Mouse (Mus musculus): ENCODE measurements around the gene Mprip. TPM values are rescaled to one million over a fixed set of nuclear protein-coding genes. Genes with fewer than 3 reads are reported as not detected.
A peak's percentile ranks its signal among the peaks of the same experiment; 100 is the strongest.

The Mprip gene
- polyA plus RNA-seq, 1 experiment from 2014 or later = 71.5 TPM

DNA sequence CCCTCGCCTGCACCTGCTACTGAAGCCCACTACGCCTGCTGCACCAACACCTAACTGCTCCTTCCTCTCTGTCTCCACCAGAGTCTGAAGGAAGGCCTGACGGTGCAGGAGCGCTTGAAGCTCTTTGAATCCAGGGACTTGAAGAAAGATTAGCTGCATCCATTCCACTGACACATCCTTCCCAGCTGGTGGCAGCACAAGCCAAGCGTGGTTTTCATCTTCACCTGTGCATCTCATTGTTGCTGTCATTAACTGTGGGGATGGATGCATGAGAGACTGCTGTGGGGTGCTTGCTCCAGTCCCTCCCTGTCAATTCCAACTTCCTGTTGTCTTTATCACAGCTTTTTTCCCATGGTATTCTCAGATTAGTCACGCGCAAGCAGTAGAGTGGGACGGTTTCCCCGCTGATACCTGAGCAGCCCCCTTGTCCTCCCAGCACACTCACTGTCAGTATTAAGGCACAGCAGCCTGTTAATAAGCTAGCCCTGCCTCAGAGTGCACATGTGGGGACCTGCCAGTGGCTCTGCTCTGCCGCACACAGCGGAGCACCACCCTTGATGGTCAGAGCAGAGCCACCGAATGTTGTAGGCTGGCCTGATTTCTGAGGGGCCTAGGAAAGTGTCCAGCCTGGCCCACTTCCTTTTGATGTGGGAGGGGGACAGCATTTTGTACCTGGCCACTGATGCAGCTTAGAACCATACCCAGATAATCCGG, 114.5 kb downstream of the Mprip start:
- Histone ChIP-seq H3K4me3 (replicated peaks; ENCODE audit: low read length) (no peak overlapping the region), H3K27me3 (ENCODE audit: control insufficient read depth, insufficient read depth, low read length) (no peaks in the 10 kb centered on the region), H3K9me3 (ENCODE audit: control insufficient read depth, low read length) (no peaks in the 10 kb centered on the region), H3K36me3 (replicated peaks; ENCODE audit: control insufficient read depth, insufficient read depth) (peaks cover 89% of the 10 kb centered on the region), H3K4me2 (replicated peaks) (no peak overlapping the region), H3K9ac (no peak overlapping the region), H3K27ac (no peak overlapping the region), H3K4me1 (replicated peaks; ENCODE audit: control insufficient read depth, insufficient read depth, low read length) (no peaks in the 10 kb centered on the region)
- DNase-seq (ENCODE audit: low spot score) (no peak), ATAC-seq (ENCODE audit: low FRiP score) (no peak)
- WGBS = 85% methylated on average over 13 of the region's 13 CpGs

DNA sequence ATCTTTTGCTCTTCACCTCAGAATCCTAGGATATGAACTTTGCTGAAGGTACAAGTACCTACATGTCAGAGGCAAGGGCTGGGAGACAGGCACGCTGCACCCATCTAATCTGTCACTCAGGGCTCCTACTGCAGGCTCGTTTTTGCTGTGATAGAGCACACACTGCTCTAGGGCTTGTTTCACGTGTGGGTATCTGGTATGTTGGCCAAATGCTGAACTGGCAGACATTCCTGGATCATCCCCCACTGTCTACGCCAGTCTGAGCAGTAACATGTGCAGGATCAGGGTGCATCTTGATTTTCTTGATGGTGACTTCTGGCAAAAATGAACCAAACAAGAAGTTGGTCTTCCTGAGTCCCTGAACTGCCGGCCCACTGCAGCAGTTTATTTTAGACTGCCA, 116.2 kb downstream of the Mprip start:
- Histone ChIP-seq H3K4me1 (replicated peaks; ENCODE audit: control insufficient read depth, insufficient read depth, low read length) (no peaks in the 10 kb centered on the region), H3K9me3 (ENCODE audit: control insufficient read depth, low read length) (no peaks in the 10 kb centered on the region), H3K36me3 (replicated peaks; ENCODE audit: control insufficient read depth, insufficient read depth) (peaks cover 72% of the 10 kb centered on the region), H3K4me3 (replicated peaks; ENCODE audit: low read length) (no peak overlapping the region), H3K27ac (no peak overlapping the region), H3K4me2 (replicated peaks) (no peak overlapping the region), H3K9ac (no peak overlapping the region), H3K27me3 (ENCODE audit: control insufficient read depth, insufficient read depth, low read length) (no peaks in the 10 kb centered on the region)
- WGBS = 93% methylated on average over 5 of the region's 5 CpGs
- ATAC-seq (ENCODE audit: low FRiP score) (no peak), DNase-seq (ENCODE audit: low spot score) (no peak)

DNA sequence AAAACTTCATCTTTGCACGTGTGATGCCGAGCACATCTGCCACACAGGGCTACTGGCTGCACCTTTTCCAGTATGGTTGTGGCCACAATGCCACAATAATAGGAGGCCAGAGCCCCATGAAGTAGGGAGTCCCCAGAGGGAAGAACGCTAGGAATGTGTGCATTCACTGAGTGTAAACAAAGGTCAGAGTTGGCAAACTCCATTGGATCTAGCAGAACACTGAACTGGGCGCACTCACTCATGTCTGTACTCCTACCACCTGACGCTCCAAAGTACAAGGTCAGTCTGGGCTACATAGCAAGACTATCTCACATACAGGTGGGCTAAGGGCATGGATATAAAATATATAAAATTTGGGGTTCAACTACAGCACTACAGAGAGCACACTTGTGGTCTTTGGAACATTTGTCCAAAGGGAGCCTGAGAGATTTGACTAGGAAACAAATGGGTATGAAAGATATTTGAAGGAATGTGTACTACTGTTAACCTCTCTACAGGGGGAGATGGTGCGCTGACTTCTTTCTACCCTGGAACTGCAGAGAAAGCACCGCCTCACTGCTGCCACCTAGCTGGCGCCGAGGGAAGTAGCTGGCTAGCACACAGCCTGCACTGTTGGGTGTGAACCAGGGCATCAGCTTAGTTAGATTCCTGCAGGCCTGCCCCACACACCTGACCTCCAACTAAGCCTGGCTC, 117.2 kb downstream of the Mprip start:
- ATAC-seq (ENCODE audit: low FRiP score) (no peak), DNase-seq (ENCODE audit: low spot score) (peak; percentile 62)
- 58% methylated on average over 9 of the region's 9 CpGs for WGBS
- Histone ChIP-seq H3K9ac (no peak overlapping the region), H3K27ac (no peak overlapping the region), H3K9me3 (ENCODE audit: control insufficient read depth, low read length) (no peaks in the 10 kb centered on the region), H3K27me3 (ENCODE audit: control insufficient read depth, insufficient read depth, low read length) (no peaks in the 10 kb centered on the region), H3K4me3 (replicated peaks; ENCODE audit: low read length) (no peak overlapping the region), H3K36me3 (replicated peaks; ENCODE audit: control insufficient read depth, insufficient read depth) (peaks cover 61% of the 10 kb centered on the region), H3K4me2 (replicated peaks) (no peak overlapping the region), H3K4me1 (replicated peaks; ENCODE audit: control insufficient read depth, insufficient read depth, low read length) (no peaks in the 10 kb centered on the region)

DNA sequence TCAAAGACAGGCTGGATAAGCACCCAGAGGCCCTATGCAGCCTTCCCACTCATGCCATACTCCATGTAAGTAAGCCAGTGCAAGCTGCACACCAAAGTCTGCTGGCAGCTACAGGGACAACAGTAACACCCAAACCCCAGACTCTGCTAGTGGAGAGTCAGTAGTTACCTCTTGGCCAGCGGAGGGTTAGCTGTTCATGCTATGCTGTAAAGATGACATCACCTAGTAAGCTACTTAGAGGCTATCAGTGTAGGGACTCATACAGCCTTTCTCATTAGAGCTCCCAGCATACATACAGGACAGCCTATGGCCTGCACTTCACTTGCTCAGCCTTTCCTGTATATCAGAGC, 117.7 kb downstream of the Mprip start:
- ATAC-seq (ENCODE audit: low FRiP score) (no peak), DNase-seq (ENCODE audit: low spot score) (no peak)
- Histone ChIP-seq H3K27me3 (ENCODE audit: control insufficient read depth, insufficient read depth, low read length) (no peaks in the 10 kb centered on the region), H3K27ac (no peak overlapping the region), H3K9me3 (ENCODE audit: control insufficient read depth, low read length) (no peaks in the 10 kb centered on the region), H3K36me3 (replicated peaks; ENCODE audit: control insufficient read depth, insufficient read depth) (peaks cover 56% of the 10 kb centered on the region), H3K4me2 (replicated peaks) (no peak overlapping the region), H3K4me1 (replicated peaks; ENCODE audit: control insufficient read depth, insufficient read depth, low read length) (no peaks in the 10 kb centered on the region), H3K9ac (no peak overlapping the region), H3K4me3 (replicated peaks; ENCODE audit: low read length) (no peak overlapping the region)
- 94% methylated on average over 1 of the region's 1 CpGs for WGBS

DNA sequence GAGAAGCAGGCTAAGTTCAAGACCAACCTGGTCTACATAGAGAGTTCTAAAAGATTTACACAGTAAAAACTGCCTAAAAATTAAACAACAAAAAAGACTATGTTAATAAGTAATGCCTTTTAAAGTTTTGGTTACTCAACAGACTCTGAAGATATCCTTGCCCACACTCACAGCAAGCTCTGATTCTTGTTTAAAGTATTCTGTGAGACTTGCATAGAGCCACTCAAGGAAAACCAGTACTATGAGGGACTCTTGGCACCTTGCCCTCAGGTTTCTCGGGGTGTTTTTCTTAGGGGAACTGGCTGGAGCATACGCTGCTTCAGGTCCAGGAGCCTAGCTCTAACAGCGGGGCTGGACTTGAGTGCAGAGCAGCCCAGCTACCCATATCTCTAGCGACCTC, 118.3 kb downstream of the Mprip start:
- Histone ChIP-seq H3K4me2 (replicated peaks) (no peak overlapping the region), H3K4me3 (replicated peaks; ENCODE audit: low read length) (no peak overlapping the region), H3K9me3 (ENCODE audit: control insufficient read depth, low read length) (no peaks in the 10 kb centered on the region), H3K9ac (no peak overlapping the region), H3K27ac (no peak overlapping the region), H3K36me3 (replicated peaks; ENCODE audit: control insufficient read depth, insufficient read depth) (peaks cover 51% of the 10 kb centered on the region), H3K4me1 (replicated peaks; ENCODE audit: control insufficient read depth, insufficient read depth, low read length) (no peaks in the 10 kb centered on the region), H3K27me3 (ENCODE audit: control insufficient read depth, insufficient read depth, low read length) (no peaks in the 10 kb centered on the region)
- ATAC-seq (ENCODE audit: low FRiP score) (no peak), DNase-seq (ENCODE audit: low spot score) (no peak)
- WGBS = 88% methylated on average over 4 of the region's 4 CpGs

DNA sequence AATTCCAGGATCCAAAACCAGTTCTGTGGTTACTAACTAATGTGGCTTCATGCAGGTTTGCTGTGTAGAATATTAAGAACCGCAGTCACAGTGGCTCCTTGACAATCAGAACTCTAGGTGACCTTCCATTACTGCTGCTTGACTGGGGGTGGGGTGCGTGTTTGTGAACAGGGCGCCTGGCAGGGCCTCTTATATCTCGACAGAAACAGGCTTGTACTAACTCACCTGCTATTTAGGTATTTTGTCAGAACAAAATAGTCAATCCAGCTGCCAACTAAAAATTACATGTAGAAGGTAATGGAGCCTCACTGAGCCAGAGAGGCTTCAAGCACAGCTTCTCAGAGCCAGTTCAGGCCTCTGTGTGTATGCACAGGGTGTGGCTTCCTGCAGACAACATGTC, 119.1 kb downstream of the Mprip start:
- WGBS = 90% methylated on average over 4 of the region's 4 CpGs

DNA sequence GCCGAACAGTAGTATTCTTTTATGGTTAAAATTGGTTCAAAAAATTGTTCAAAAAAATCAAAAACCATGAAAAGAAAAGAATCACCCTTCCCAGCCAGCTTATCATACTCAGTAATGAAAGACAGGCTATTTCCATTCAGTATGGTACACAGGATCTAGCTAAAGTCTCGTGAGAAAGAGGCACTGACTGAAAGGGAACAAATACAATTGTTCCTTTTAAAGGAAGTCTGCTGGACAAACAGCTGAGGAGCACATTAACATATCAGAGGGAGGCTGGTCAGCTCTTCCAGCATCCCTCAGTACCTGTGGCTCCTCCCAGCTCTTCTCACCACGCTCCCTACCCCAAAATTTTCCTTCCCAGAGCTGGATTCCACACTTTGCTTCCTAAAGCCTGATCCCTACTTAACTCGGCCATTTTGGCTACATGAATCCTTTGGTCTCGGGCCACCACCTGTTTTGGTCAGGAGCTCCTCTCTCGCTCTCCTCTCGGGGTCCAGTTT, 121.0 kb downstream of the Mprip start:
- H3K36me3 ChIP-seq (replicated peaks; ENCODE audit: control insufficient read depth, insufficient read depth) = peaks cover 23% of the 10 kb centered on the region
- no peak overlapping the region for H3K4me2 ChIP-seq (replicated peaks)
- H3K9me3 ChIP-seq (ENCODE audit: control insufficient read depth, low read length) = no peaks in the 10 kb centered on the region
- H3K27me3 ChIP-seq (ENCODE audit: control insufficient read depth, insufficient read depth, low read length) = no peaks in the 10 kb centered on the region
- ATAC-seq (ENCODE audit: low FRiP score) (no peak), DNase-seq (ENCODE audit: low spot score) (no peak)
- H3K4me3 ChIP-seq (replicated peaks; ENCODE audit: low read length) = no peak overlapping the region
- 67% methylated on average over 7 of the region's 7 CpGs for WGBS
- no peak overlapping the region for H3K9ac ChIP-seq
- H3K4me1 ChIP-seq (replicated peaks; ENCODE audit: control insufficient read depth, insufficient read depth, low read length) = no peaks in the 10 kb centered on the region
- H3K27ac ChIP-seq = no peak overlapping the region

More for the DNA sequence above, 119.1 kb downstream of the Mprip start:
- Histone ChIP-seq H3K4me2 (replicated peaks) (no peak overlapping the region), H3K9me3 (ENCODE audit: control insufficient read depth, low read length) (no peaks in the 10 kb centered on the region), H3K4me3 (replicated peaks; ENCODE audit: low read length) (no peak overlapping the region), H3K27me3 (ENCODE audit: control insufficient read depth, insufficient read depth, low read length) (no peaks in the 10 kb centered on the region), H3K4me1 (replicated peaks; ENCODE audit: control insufficient read depth, insufficient read depth, low read length) (no peaks in the 10 kb centered on the region), H3K27ac (no peak overlapping the region), H3K9ac (no peak overlapping the region), H3K36me3 (replicated peaks; ENCODE audit: control insufficient read depth, insufficient read depth) (peaks cover 42% of the 10 kb centered on the region)
- no peak for ATAC-seq (ENCODE audit: low FRiP score)
- DNase-seq (ENCODE audit: low spot score) = no peak

DNA sequence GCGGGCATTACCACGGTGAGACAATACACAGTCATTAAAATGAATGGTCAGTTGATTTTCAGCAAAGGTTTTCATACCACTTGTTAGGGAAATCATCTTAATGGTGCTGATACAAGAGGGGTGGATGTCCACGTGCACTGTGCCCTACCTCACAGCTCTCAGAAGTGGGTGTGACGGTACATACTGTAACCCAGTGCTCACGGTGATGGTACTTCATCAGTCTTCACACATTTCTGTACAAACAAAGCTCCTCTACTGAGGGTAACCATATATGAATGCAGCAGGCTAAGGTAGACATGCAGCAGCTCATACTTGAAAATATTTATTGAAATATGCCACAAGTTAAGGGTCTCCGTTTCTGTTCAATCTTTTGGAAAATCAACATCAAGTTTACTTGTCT, 122.5 kb downstream of the Mprip start:
- Histone ChIP-seq H3K9ac (no peak overlapping the region), H3K4me2 (replicated peaks) (no peak overlapping the region), H3K9me3 (ENCODE audit: control insufficient read depth, low read length) (no peaks in the 10 kb centered on the region), H3K27ac (no peak overlapping the region), H3K27me3 (ENCODE audit: control insufficient read depth, insufficient read depth, low read length) (no peaks in the 10 kb centered on the region), H3K4me1 (replicated peaks; ENCODE audit: control insufficient read depth, insufficient read depth, low read length) (0 out of 2 replicates have a peak, but pooled peaks cover 5% of the 10 kb centered on the region), H3K4me3 (replicated peaks; ENCODE audit: low read length) (no peak overlapping the region), H3K36me3 (replicated peaks; ENCODE audit: control insufficient read depth, insufficient read depth) (peaks cover 10% of the 10 kb centered on the region)
- WGBS = 92% methylated on average over 6 of the region's 6 CpGs
- DNase-seq (ENCODE audit: low spot score) (no peak), ATAC-seq (ENCODE audit: low FRiP score) (no peak)

DNA sequence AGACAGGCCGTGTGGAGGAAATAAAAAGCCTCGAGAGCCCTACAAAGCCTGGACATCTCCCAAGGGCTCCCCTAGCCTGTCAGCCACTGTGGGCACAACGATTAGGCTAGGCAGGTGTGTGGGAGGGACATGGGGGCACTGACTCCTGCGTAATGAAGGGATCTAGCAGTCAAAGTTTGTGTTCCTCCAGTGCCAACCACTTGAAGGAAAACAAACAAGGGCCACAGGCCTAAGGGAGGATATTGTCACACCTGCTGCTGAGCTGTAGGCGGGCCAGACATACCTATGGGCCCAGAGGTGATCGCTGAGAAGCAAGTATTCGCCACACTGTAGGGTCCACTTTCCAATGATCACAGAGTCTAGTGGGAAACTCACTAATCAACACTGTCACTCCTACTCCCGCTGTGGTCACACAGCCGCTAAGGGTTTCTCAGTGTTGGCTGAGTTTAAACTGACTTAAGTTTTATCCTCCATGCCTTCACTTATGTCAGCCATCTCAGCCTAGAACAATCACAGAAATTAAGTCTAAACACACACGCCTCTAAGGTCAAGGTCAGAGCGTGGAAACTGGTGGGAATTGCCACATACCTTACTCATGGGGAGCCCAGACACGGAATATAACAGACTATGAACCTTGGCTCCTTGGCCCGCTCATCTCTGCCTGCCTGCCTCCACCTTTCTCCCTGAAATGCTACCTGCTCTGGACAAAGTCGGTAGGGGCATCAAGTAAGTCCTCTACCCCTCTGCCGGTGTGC, 125.5 kb downstream of the Mprip start:
- H3K4me3 ChIP-seq (replicated peaks; ENCODE audit: low read length) = peak overlapping the region; percentile 44
- ATAC-seq (ENCODE audit: low FRiP score) = no peak
- 49% methylated on average over 15 of the region's 15 CpGs for WGBS
- H3K4me2 ChIP-seq (replicated peaks) = peak overlapping the region; percentile 95
- H3K27ac ChIP-seq = no peak overlapping the region
- H3K27me3 ChIP-seq (ENCODE audit: control insufficient read depth, insufficient read depth, low read length) = no peaks in the 10 kb centered on the region
- no peaks in the 10 kb centered on the region for H3K9me3 ChIP-seq (ENCODE audit: control insufficient read depth, low read length)
- H3K9ac ChIP-seq = peak overlapping the region; percentile 64
- peaks cover 13% of the 10 kb centered on the region for H3K36me3 ChIP-seq (replicated peaks; ENCODE audit: control insufficient read depth, insufficient read depth)
- DNase-seq (ENCODE audit: low spot score) = no peak
- H3K4me1 ChIP-seq (replicated peaks; ENCODE audit: control insufficient read depth, insufficient read depth, low read length) = 0 out of 2 replicates have a peak, but pooled peaks cover 5% of the 10 kb centered on the region
